In genomic region chr16:10844319-10844670, GRCm38 (mm10) we compare ENCODE assay signal across 8 mouse cellular contexts. TPM values are rescaled to one million over a fixed set of nuclear protein-coding genes. Genes with fewer than 3 reads are reported as not detected.
DNase-seq lines count a peak whose midpoint lies in the region; ATAC-seq and TF ChIP-seq lines count a peak whose summit lies in the region.

No protein-coding gene starts in this region.

- H3K27ac ChIP-seq in gastrocnemius, adult 2 months = peak overlapping the region; percentile 80
- peak overlapping the region; percentile 60 for H3K27ac ChIP-seq in lung, embryonic 16.5 days (ENCODE audit: low read length)
- H3K27ac ChIP-seq in intestine, embryonic 14.5 days (ENCODE audit: low read depth) = no peak overlapping the region
- H3K27ac ChIP-seq in midbrain, postnatal 0 days (ENCODE audit: low read depth, low read length) = no peak overlapping the region
- no peak overlapping the region for H3K27ac ChIP-seq in forebrain, embryonic 16.5 days (ENCODE audit: low read length)

- no peaks in the 10 kb centered on the region for H3K9me3 ChIP-seq in lung, embryonic 16.5 days (ENCODE audit: control insufficient read depth, low read length)
- no peaks in the 10 kb centered on the region for H3K9me3 ChIP-seq in intestine, embryonic 14.5 days (ENCODE audit: control insufficient read depth, low read length)
- no peaks in the 10 kb centered on the region for H3K9me3 ChIP-seq in midbrain, postnatal 0 days (ENCODE audit: low read length)
- H3K9me3 ChIP-seq in forebrain, embryonic 16.5 days (ENCODE audit: control insufficient read depth, low read length) = no peaks in the 10 kb centered on the region

- DNase-seq in gastrocnemius, adult 2 months = no peak
- DNase-seq in gastrocnemius, adult 8-10 months (ENCODE audit: low spot score in 2 of 2) = no peak
- DNase-seq in lung, postnatal 25 days (ENCODE audit: low spot score) = no peak
- DNase-seq in intestine, embryonic 14.5 days (ENCODE audit: low spot score) = no peak
- no peak for DNase-seq in midbrain, postnatal 0 days (ENCODE audit: low spot score)
- DNase-seq in left cerebral cortex, adult 9 months (ENCODE audit: low spot score in 2 of 2) = no peak

- no peak for ATAC-seq in lung, embryonic 16.5 days (ENCODE audit: low read depth)
- no peak for ATAC-seq in intestine, embryonic 14.5 days (replicated peaks; ENCODE audit: low FRiP score, low TSS enrichment, low read depth)
- ATAC-seq in midbrain, postnatal 0 days (ENCODE audit: low FRiP score) = no peak
- no peak for ATAC-seq in forebrain, embryonic 16.5 days

- H3K4me1 ChIP-seq in lung, embryonic 16.5 days (replicated peaks; ENCODE audit: control insufficient read depth, insufficient read depth, low read length) = peaks cover 35% of the 10 kb centered on the region
- peaks cover 15% of the 10 kb centered on the region for H3K4me1 ChIP-seq in intestine, embryonic 14.5 days (replicated peaks; ENCODE audit: control insufficient read depth, insufficient read depth, low read length)
- no peaks in the 10 kb centered on the region for H3K4me1 ChIP-seq in midbrain, postnatal 0 days (ENCODE audit: insufficient read depth, low read length)
- peaks cover 7% of the 10 kb centered on the region; the same call in 1 of the 2 replicates for H3K4me1 ChIP-seq in forebrain, embryonic 16.5 days (replicated peaks; ENCODE audit: control insufficient read depth, insufficient read depth, low read length)

- intact Hi-C loops in gastrocnemius, adult 2 months (cut with DNase I) = loop anchor here (2.0 kb wide), 2 partner anchors 57 to 273 kb away; no protein-coding TSS in a partner anchor

- TF ChIP-seq CTCF in gastrocnemius, adult 2 months (IDR thresholded peaks at IDR 0.05) = no peak
- no peak for TF ChIP-seq CTCF in midbrain, postnatal 0 days (IDR thresholded peaks at IDR 0.05)

- H3K4me3 ChIP-seq in gastrocnemius, adult 2 months = peak overlapping the region; percentile 63
- peak overlapping the region; percentile 34 for H3K4me3 ChIP-seq in lung, embryonic 16.5 days (ENCODE audit: low read length)
- H3K4me3 ChIP-seq in intestine, embryonic 14.5 days (ENCODE audit: low read depth, low read length) = no peak overlapping the region
- no peak overlapping the region for H3K4me3 ChIP-seq in midbrain, postnatal 0 days (ENCODE audit: low read depth, low read length)
- no peak overlapping the region for H3K4me3 ChIP-seq in forebrain, embryonic 16.5 days (replicated peaks; ENCODE audit: low read length)

- H3K27me3 ChIP-seq in lung, embryonic 16.5 days (ENCODE audit: control insufficient read depth, insufficient read depth, low read depth, low read length) = no peaks in the 10 kb centered on the region
- H3K27me3 ChIP-seq in intestine, embryonic 14.5 days (replicated peaks; ENCODE audit: control insufficient read depth, insufficient read depth, low read length) = no peaks in the 10 kb centered on the region
- no peaks in the 10 kb centered on the region for H3K27me3 ChIP-seq in midbrain, postnatal 0 days (ENCODE audit: insufficient read depth, low read length)
- H3K27me3 ChIP-seq in forebrain, embryonic 16.5 days (replicated peaks; ENCODE audit: control insufficient read depth, insufficient read depth, low read length) = no peaks in the 10 kb centered on the region

- no peaks in the 10 kb centered on the region for H3K36me3 ChIP-seq in lung, embryonic 16.5 days (ENCODE audit: control insufficient read depth, insufficient read depth, low read length)
- no peaks in the 10 kb centered on the region for H3K36me3 ChIP-seq in intestine, embryonic 14.5 days (ENCODE audit: control insufficient read depth, insufficient read depth, low read length)
- no peaks in the 10 kb centered on the region for H3K36me3 ChIP-seq in midbrain, postnatal 0 days (ENCODE audit: insufficient read depth, low read length)
- H3K36me3 ChIP-seq in forebrain, embryonic 16.5 days (ENCODE audit: control insufficient read depth, insufficient read depth) = no peaks in the 10 kb centered on the region

- 29% methylated on average over 6 of the region's 6 CpGs for WGBS in lung, embryonic 16.5 days
- 53% methylated on average over 6 of the region's 6 CpGs for WGBS in intestine, embryonic 14.5 days
- WGBS in midbrain, postnatal 0 days = 55% methylated on average over 6 of the region's 6 CpGs
- WGBS in forebrain, embryonic 16.5 days = 67% methylated on average over 6 of the region's 6 CpGs

- peak overlapping the region; percentile 56 for H3K4me2 ChIP-seq in lung, embryonic 16.5 days (ENCODE audit: low read depth, low read length)
- peak overlapping the region; percentile 41 for H3K4me2 ChIP-seq in intestine, embryonic 14.5 days (ENCODE audit: low read length)
- H3K4me2 ChIP-seq in midbrain, postnatal 0 days (ENCODE audit: low read depth, low read length, poor library complexity, severe bottlenecking) = peak overlapping the region; percentile 41; the same call in 1 of the 2 replicates
- H3K4me2 ChIP-seq in forebrain, embryonic 16.5 days (ENCODE audit: low read length) = no peak overlapping the region

- H3K9ac ChIP-seq in lung, embryonic 16.5 days (ENCODE audit: low read length) = no peak overlapping the region; the same call in 1 of the 2 replicates
- H3K9ac ChIP-seq in intestine, embryonic 14.5 days (ENCODE audit: low read length) = no peak overlapping the region
- no peak overlapping the region; the same call in 1 of the 2 replicates for H3K9ac ChIP-seq in midbrain, postnatal 0 days (replicated peaks; ENCODE audit: low read length, poor library complexity, severe bottlenecking)
- H3K9ac ChIP-seq in forebrain, embryonic 16.5 days (replicated peaks; ENCODE audit: low read depth, low read length) = no peak overlapping the region

RNA-seq across cellular contexts. Expression of gene Rmi2, which starts 9.4 kb away (rescaled TPM):
- 1 to 10 TPM; 1.2 to 1.9 TPM for total RNA-seq in gastrocnemius, adult 2 months (2021)
- total RNA-seq in gastrocnemius, adult 8-10 months (2022) = 1 to 10 TPM in 2 of 4 experiments, under 1 TPM in 2; 0.48 to 1.8 (median 1.0) TPM
- polyA plus RNA-seq in lung, embryonic 16.5 days (2015; fragmentation: Nextera tagmentation; extraction: Ambion mirVana) = 3.1 and 3.4 TPM in 2 replicates
- polyA plus RNA-seq in intestine, embryonic 14.5 days (2014; fragmentation: Nextera tagmentation; extraction: Ambion mirVana) = 3.7 and 3.9 TPM in 2 replicates
- 0.14 and 1.1 TPM in 2 replicates for total RNA-seq in midbrain, postnatal 0 days (2014; rRNA removed)
- 0.22 and 0.25 TPM in 2 replicates for polyA plus RNA-seq in midbrain, postnatal 0 days (2015; fragmentation: Nextera tagmentation; extraction: Ambion mirVana)
- 0.75 and 0.94 TPM in 2 replicates for polyA plus RNA-seq in forebrain, embryonic 16.5 days (2015; fragmentation: Nextera tagmentation; extraction: Ambion mirVana)

RNA-seq across cellular contexts. Expression of gene Gm11172, which starts 31.6 kb away (rescaled TPM):
- total RNA-seq in gastrocnemius, adult 2 months (2021) = not detected
- not detected for total RNA-seq in gastrocnemius, adult 8-10 months (2022)
- not detected in 2 replicates for polyA plus RNA-seq in lung, embryonic 16.5 days (2015; fragmentation: Nextera tagmentation; extraction: Ambion mirVana)
- not detected in 2 replicates for polyA plus RNA-seq in intestine, embryonic 14.5 days (2014; fragmentation: Nextera tagmentation; extraction: Ambion mirVana)
- not detected in 2 replicates for total RNA-seq in midbrain, postnatal 0 days (2014; rRNA removed)
- polyA plus RNA-seq in midbrain, postnatal 0 days (2015; fragmentation: Nextera tagmentation; extraction: Ambion mirVana) = not detected in 2 replicates
- polyA plus RNA-seq in forebrain, embryonic 16.5 days (2015; fragmentation: Nextera tagmentation; extraction: Ambion mirVana) = not detected in 2 replicates

RNA-seq across cellular contexts. Expression of gene Prm1, which starts 38.7 kb away (rescaled TPM):
- total RNA-seq in gastrocnemius, adult 2 months (2021) = not detected
- not detected for total RNA-seq in gastrocnemius, adult 8-10 months (2022)
- not detected in 2 replicates for polyA plus RNA-seq in lung, embryonic 16.5 days (2015; fragmentation: Nextera tagmentation; extraction: Ambion mirVana)
- polyA plus RNA-seq in intestine, embryonic 14.5 days (2014; fragmentation: Nextera tagmentation; extraction: Ambion mirVana) = not detected in 2 replicates
- not detected in 2 replicates for total RNA-seq in midbrain, postnatal 0 days (2014; rRNA removed)
- 0.69 TPM in 1 of 2 replicates, not detected in the other for polyA plus RNA-seq in midbrain, postnatal 0 days (2015; fragmentation: Nextera tagmentation; extraction: Ambion mirVana)
- polyA plus RNA-seq in forebrain, embryonic 16.5 days (2015; fragmentation: Nextera tagmentation; extraction: Ambion mirVana) = not detected in 2 replicates

RNA-seq across cellular contexts. Expression of gene Prm2, which starts 48.4 kb away (rescaled TPM):
- total RNA-seq in gastrocnemius, adult 2 months (2021) = not detected
- total RNA-seq in gastrocnemius, adult 8-10 months (2022) = not detected
- not detected in 2 replicates for polyA plus RNA-seq in lung, embryonic 16.5 days (2015; fragmentation: Nextera tagmentation; extraction: Ambion mirVana)
- not detected in 2 replicates for polyA plus RNA-seq in intestine, embryonic 14.5 days (2014; fragmentation: Nextera tagmentation; extraction: Ambion mirVana)
- not detected in 2 replicates for total RNA-seq in midbrain, postnatal 0 days (2014; rRNA removed)
- not detected in 2 replicates for polyA plus RNA-seq in midbrain, postnatal 0 days (2015; fragmentation: Nextera tagmentation; extraction: Ambion mirVana)
- polyA plus RNA-seq in forebrain, embryonic 16.5 days (2015; fragmentation: Nextera tagmentation; extraction: Ambion mirVana) = not detected in 2 replicates

RNA-seq across cellular contexts. Expression of gene Prm3, which starts 53.6 kb away (rescaled TPM):
- total RNA-seq in gastrocnemius, adult 2 months (2021) = not detected
- not detected for total RNA-seq in gastrocnemius, adult 8-10 months (2022)
- not detected in 2 replicates for polyA plus RNA-seq in lung, embryonic 16.5 days (2015; fragmentation: Nextera tagmentation; extraction: Ambion mirVana)
- polyA plus RNA-seq in intestine, embryonic 14.5 days (2014; fragmentation: Nextera tagmentation; extraction: Ambion mirVana) = not detected in 2 replicates
- not detected in 2 replicates for total RNA-seq in midbrain, postnatal 0 days (2014; rRNA removed)
- not detected in 2 replicates for polyA plus RNA-seq in midbrain, postnatal 0 days (2015; fragmentation: Nextera tagmentation; extraction: Ambion mirVana)
- not detected in 2 replicates for polyA plus RNA-seq in forebrain, embryonic 16.5 days (2015; fragmentation: Nextera tagmentation; extraction: Ambion mirVana)

Comparison
In these comparisons a context has a peak if more than half of its experiments do, and no peak if none do; other contexts are left out.
1. H3K27ac ChIP-seq: peak in gastrocnemius, adult 2 months (single experiment) and lung, embryonic 16.5 days (single experiment); none in intestine, embryonic 14.5 days (single experiment), midbrain, postnatal 0 days (single experiment) and forebrain, embryonic 16.5 days (single experiment).
2. H3K4me3 ChIP-seq: peak in gastrocnemius, adult 2 months (single experiment) and lung, embryonic 16.5 days (single experiment); none in intestine, embryonic 14.5 days (single experiment), midbrain, postnatal 0 days (single experiment) and forebrain, embryonic 16.5 days (single experiment).